Mouse (Mus musculus) splenic B cell, adult 2 months (primary cell): ENCODE data around the gene Hsd11b1.

Source experiments
- DNase-seq: peaks from one replicate; pipeline ENCODE4 v3.0.0-alpha.2; 2011; ENCODE audit warnings: low read depth, low spot score
- H3K27me3 ChIP-seq: 2 replicates; pipeline ENCODE4 v1.6.1; 2012; ENCODE audit warnings: mild to moderate bottlenecking, low read length, moderate library complexity, mixed read lengths; ENCODE audit not compliant: control insufficient read depth, poor library complexity, insufficient read depth, severe bottlenecking
- H3K36me3 ChIP-seq: 2 replicates; pipeline ENCODE4 v1.6.1; 2012; ENCODE audit warnings: mild to moderate bottlenecking, low read length, moderate library complexity, mixed read lengths; ENCODE audit not compliant: control insufficient read depth, poor library complexity, insufficient read depth, severe bottlenecking

The Hsd11b1 gene

GRCm38 (mm10) chr1:193263955-193264598, at the start of gene Hsd11b1:
TSS of gene Hsd11b1 (minus strand) at chr1:193264075.
- peak; percentile 59 for DNase-seq
- Histone ChIP-seq H3K36me3 (peaks cover 2% of the 10 kb centered on the region; the same call in 1 of the 2 replicates), H3K27me3 (no peaks in the 10 kb centered on the region)

GRCm38 (mm10) chr1:193311596-193311995, 47.7 kb upstream of the Hsd11b1 start:
- DNase-seq, result no peak
- Histone ChIP-seq H3K27me3 (no peaks in the 10 kb centered on the region), H3K36me3 (no peaks in the 10 kb centered on the region)

GRCm38 (mm10) chr1:193310519-193311085, 46.7 kb upstream of the Hsd11b1 start:
- no peak for DNase-seq
- no peaks in the 10 kb centered on the region for H3K36me3 ChIP-seq
- H3K27me3 ChIP-seq, result no peaks in the 10 kb centered on the region

- no peak for DNase-seq
- Histone ChIP-seq H3K27me3 (no peaks in the 10 kb centered on the region), H3K36me3 (no peaks in the 10 kb centered on the region)
Observed at GRCm38 (mm10) chr1:193309785-193310518, 46.1 kb upstream of the Hsd11b1 start.

- no peak for DNase-seq
- Histone ChIP-seq H3K36me3 (no peaks in the 10 kb centered on the region), H3K27me3 (no peaks in the 10 kb centered on the region)
Observed at GRCm38 (mm10) chr1:193306832-193307231, 43.0 kb upstream of the Hsd11b1 start.

- DNase-seq, result no peak
- Histone ChIP-seq H3K36me3 (no peaks in the 10 kb centered on the region), H3K27me3 (no peaks in the 10 kb centered on the region)
Observed at GRCm38 (mm10) chr1:193305386-193305785, 41.5 kb upstream of the Hsd11b1 start.

- no peak for DNase-seq
- Histone ChIP-seq H3K36me3 (no peaks in the 10 kb centered on the region), H3K27me3 (no peaks in the 10 kb centered on the region)
Observed at GRCm38 (mm10) chr1:193303096-193303495, 39.2 kb upstream of the Hsd11b1 start.

- Histone ChIP-seq H3K36me3 (no peaks in the 10 kb centered on the region), H3K27me3 (no peaks in the 10 kb centered on the region)
- no peak for DNase-seq
Observed at GRCm38 (mm10) chr1:193302093-193302405, 38.2 kb upstream of the Hsd11b1 start.

- DNase-seq, result no peak
- H3K27me3 ChIP-seq, result no peaks in the 10 kb centered on the region
- H3K36me3 ChIP-seq, result no peaks in the 10 kb centered on the region
Observed at GRCm38 (mm10) chr1:193301216-193302092, 37.6 kb upstream of the Hsd11b1 start.

- Histone ChIP-seq H3K36me3 (no peaks in the 10 kb centered on the region), H3K27me3 (no peaks in the 10 kb centered on the region)
- DNase-seq, result no peak
Observed at GRCm38 (mm10) chr1:193299995-193300394, 36.1 kb upstream of the Hsd11b1 start.

GRCm38 (mm10) chr1:193298141-193298765, 34.4 kb upstream of the Hsd11b1 start:
- DNase-seq, result no peak
- Histone ChIP-seq H3K27me3 (no peaks in the 10 kb centered on the region), H3K36me3 (no peaks in the 10 kb centered on the region)

- no peak for DNase-seq
- Histone ChIP-seq H3K36me3 (no peaks in the 10 kb centered on the region), H3K27me3 (no peaks in the 10 kb centered on the region; the same call in 1 of the 2 replicates)
Observed at GRCm38 (mm10) chr1:193295920-193296319, 32.0 kb upstream of the Hsd11b1 start.

- no peak for DNase-seq
- Histone ChIP-seq H3K36me3 (no peaks in the 10 kb centered on the region), H3K27me3 (no peaks in the 10 kb centered on the region; the same call in 1 of the 2 replicates)
Observed at GRCm38 (mm10) chr1:193293926-193294325, 30.1 kb upstream of the Hsd11b1 start.

- no peaks in the 10 kb centered on the region; the same call in 1 of the 2 replicates for H3K27me3 ChIP-seq
- no peak for DNase-seq
- no peaks in the 10 kb centered on the region for H3K36me3 ChIP-seq
Observed at GRCm38 (mm10) chr1:193293039-193293438, 29.2 kb upstream of the Hsd11b1 start.
